Mouse (Mus musculus) liver, adult 2 months (tissue): ENCODE measurements at regions not wholly inside any gene's neighbourhood (a gene's known extent, or its start where the extent isn't known, plus 50 kb on each side); places are given as distances from the start of the nearest gene placed in this dataset.

ENCODE experiments used
- CTCF ChIP-seq: fragments of 200-500 bp; IDR thresholded peaks from 2 replicates; pipeline ENCODE4 v1.5.1; 2011; ENCODE audit warnings: low read depth, low read length, control low read depth
- POLR2A ChIP-seq: fragments of 200-500 bp; IDR thresholded peaks from 2 replicates; pipeline ENCODE4 v1.6.1; 2011; ENCODE audit warnings: low read length, control low read depth; ENCODE audit not compliant: insufficient read depth; ENCODE audit errors: extremely low read depth

DNA sequence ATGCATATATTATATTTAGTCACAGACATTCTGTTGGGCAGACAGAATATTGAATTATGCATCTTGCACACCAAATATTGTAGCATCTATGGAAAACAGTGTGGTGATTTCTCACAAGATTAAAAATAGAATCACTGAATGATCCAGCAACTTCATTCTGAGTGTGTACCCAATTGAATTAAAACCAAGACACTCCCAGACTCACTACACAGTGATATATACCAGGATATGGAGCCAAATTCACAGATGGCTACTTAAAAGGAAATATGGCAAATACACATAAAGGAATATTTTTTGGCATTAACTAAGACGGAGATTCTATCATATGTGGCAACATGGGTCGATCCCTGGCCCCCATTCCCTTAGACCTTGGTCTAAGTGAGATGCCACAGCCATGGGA, 233.5 kb upstream of the Klf4 start:
- TF ChIP-seq CTCF (no peak), POLR2A (no peak)
